Mouse (Mus musculus) erythroblast, adult 5-6 weeks (primary cell): ENCODE measurements around the gene Ezh1. TPM values are rescaled to one million over a fixed set of nuclear protein-coding genes. Genes with fewer than 3 reads are reported as not detected.
"Not testable (repeated sequence)": the region's sequence is repeated elsewhere in the genome, so short reads cannot be mapped to it uniquely, and the experiment has no call there.

ENCODE experiments used
- ATAC-seq: replicated peaks from 2 replicates; pipeline ENCODE4 v1.8.0; 2016; ENCODE audit warnings: moderate number of reproducible peaks, mild to moderate bottlenecking, moderate TSS enrichment, inconsistent platforms; ENCODE audit not compliant: poor library complexity, low FRiP score, severe bottlenecking
- total RNA-seq, 2 experiments: library from RNA; stranded (forward) in 1 of 2; stranded (reverse) in 1 of 2; fragments of 150-400 nt in 1 of 2; fragments of 200-764, 138-1000 nt in 1 of 2; gene quantifications; 2 replicates each; pipeline versions ENCODE4 v1.2.3 to v1.2.4; 2015 to 2017; ENCODE audit warnings: low replicate concordance in 2 of 2

The Ezh1 gene
- total RNA-seq, 2 experiments from 2014 or later = 177 to 251 TPM

GRCm38 (mm10) chr11:101173112-101173511, 53.2 kb downstream of the Ezh1 start:
- no peak for ATAC-seq

GRCm38 (mm10) chr11:101172434-101172815, 53.8 kb downstream of the Ezh1 start:
- no peak for ATAC-seq

GRCm38 (mm10) chr11:101171721-101172433, 54.4 kb downstream of the Ezh1 start:
- ATAC-seq = no peak

DNA sequence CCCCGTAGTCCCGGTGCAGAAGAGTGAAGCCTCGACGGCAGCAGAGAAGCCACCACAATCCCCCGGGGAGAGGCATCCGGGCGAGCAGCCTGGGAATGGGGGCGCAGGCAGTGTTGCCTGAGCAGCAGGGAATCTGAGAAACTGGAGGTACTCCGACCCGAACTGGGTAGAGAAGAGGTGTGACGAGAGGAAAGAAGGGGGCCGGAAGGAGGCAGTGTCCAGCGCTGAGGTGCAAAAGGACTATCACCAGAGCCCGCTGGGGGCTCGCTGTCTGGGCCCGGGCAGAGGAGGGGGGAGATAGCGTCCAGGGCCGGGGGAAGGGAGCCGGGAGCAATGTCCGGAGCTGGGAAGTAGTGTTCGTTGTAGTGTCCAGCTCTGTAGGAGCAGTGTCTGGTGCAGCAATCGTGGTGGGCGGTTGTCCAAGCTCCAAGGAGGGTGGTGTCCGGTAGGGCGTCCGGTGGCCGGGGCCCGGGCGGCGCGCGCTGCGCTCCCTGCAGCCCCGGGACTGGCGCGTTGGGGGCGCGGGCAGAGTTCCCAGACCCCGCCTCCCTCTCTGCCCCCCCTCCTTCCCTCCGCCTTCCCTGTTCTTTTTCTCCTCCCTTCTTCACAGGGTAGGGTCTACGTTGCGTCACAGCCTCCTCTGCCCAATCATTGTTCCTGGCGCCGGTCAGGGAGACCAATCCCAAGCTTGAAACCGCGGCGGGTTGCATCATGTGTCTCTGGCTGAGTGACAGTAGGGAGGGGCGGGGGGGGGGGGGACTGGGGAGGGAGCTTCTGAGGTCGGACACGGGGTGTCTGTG, 55.3 kb downstream of the Ezh1 start, which contains the start of gene Plekhh3:
Gene Plekhh3 (minus strand): TSS at position 541 of the 800 bp plus-strand sequence.
- ATAC-seq = no peak

DNA sequence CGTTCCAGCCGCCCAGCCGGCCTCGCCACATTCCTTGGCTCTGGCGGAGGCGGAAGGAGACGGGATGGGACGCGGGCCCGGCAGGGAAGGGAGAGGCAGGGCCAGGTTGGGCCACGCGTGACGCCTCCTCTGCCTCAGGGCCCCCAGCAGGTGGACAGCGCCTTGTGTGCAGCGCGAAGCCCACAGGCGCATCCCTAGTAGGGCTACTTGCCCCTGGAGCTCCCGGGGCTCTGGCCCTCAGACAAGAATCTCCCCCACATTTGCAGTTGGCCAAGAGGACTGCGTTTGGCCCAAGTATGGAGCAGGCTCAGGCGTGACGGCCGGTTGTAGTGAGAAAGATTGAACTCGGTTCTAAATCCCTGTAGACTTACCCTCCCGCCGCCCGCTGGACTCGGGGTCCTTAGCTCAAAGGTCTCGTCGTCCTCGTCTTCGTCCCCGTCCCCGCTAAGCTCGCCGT, 55.9 kb downstream of the Ezh1 start, which contains the start of gene Cntnap1:
Gene Cntnap1 (plus strand): TSS at position 170 of the 457 bp plus-strand sequence.
- ATAC-seq = no peak

DNA sequence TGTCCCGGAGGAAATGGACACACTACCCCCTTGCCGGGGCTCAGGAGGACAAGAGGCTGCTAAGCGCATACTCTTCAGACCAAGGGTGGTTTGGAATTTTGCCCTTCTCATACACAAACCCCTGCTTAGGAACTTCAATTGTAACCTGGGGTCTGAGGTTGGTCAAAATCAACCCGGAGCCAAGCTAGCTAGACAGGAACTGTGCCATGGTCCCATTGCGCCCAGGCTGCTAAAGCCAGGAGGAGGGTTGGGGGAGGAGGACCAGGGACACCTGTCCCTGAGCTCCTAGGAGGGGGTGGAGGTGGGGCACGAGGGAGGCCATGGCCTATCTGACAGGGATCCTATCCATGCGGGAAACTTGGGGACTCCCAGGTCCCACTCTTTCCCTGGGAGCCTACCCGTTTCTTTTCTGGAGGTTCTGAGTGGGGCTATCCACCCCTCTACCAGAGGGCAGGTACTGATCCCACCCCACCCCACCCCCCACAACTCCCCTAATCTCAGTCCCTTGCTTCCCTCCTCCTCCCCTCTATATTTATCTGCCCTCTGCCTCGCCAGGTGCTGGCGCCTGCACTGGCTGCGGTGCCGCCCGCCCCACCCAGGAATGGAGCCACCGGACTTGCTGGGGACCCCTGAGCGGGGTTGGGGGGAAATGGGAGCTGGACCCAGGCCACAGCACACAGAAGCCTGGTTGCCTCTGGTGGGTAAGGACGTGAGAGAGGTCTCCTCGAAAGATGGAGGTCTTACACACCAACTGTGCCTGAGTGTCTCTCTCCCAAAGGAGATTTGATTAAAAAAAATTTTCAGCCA, 56.8 kb downstream of the Ezh1 start:
- no peak for ATAC-seq

DNA sequence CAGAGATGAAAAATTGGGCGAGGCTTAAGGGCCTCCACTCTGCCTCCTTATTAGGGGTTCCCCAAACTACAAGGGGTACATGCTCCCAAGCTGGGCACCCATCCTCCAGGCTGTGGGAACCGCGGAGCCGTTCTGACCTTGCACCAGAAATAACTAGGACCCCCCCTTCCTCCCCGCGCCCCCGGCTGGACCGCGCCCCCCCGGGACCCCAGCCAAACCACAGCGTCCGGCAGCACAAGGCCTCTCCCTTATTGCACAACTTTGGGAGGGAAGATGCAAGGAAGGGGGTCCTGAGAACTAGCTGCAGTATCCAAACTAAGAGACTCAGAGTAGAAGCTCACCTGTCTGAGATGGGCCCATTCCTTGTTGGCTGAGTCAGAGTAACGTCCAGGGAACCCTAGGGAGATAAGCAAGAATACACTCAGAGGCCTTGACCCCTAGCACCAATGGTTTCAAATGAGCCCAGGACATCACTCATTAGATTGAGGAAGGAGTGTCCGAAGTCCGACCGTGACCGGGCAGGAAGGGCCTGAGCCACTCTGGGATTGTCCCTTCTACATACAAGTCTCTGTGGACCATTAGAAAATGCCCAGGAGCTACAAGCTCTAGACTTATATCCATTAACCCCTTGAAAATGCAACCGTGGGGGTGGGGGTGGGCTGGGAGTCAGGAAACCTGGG, 57.8 kb downstream of the Ezh1 start:
- ATAC-seq = no peak

GRCm38 (mm10) chr11:101167963-101168300, 58.3 kb downstream of the Ezh1 start:
- ATAC-seq = no peak

DNA sequence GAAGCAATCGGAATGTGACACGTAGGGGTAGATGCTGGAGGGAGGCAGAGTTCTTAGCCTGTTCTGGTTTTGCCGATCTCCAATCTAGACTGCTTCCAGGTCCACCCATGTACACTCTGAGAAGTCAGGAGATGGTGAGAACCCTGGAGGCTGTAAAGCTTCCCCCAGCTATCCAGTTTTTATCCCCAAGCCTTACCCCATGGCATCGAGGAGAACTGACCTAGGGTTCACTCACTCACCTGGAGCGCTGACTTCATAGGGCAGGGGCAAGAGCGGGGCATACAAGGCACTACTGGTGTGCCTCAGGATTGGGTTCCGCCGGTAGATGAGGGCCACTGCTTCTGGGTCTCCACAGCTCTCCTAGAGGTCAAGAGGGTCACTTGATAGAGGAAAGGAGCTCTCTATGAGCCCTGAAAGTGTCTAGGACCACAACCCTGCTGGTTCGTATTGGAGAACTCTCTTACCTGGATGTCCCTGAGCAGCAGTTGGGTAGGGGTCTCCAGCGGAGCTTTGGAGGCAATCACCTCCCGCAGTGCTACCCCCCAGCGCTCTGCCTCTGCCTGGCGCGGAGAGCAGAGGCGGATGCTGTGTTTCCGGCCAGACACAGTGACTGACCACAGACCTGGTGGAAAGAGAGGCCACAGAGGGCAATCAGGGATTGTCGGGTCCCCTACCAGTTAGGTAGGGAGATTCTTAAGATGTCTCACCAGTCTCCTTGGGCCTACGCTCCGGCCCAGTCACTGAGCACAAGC, 58.9 kb downstream of the Ezh1 start:
- no peak for ATAC-seq

GRCm38 (mm10) chr11:101166357-101166756, 59.9 kb downstream of the Ezh1 start:
- ATAC-seq = no peak

DNA sequence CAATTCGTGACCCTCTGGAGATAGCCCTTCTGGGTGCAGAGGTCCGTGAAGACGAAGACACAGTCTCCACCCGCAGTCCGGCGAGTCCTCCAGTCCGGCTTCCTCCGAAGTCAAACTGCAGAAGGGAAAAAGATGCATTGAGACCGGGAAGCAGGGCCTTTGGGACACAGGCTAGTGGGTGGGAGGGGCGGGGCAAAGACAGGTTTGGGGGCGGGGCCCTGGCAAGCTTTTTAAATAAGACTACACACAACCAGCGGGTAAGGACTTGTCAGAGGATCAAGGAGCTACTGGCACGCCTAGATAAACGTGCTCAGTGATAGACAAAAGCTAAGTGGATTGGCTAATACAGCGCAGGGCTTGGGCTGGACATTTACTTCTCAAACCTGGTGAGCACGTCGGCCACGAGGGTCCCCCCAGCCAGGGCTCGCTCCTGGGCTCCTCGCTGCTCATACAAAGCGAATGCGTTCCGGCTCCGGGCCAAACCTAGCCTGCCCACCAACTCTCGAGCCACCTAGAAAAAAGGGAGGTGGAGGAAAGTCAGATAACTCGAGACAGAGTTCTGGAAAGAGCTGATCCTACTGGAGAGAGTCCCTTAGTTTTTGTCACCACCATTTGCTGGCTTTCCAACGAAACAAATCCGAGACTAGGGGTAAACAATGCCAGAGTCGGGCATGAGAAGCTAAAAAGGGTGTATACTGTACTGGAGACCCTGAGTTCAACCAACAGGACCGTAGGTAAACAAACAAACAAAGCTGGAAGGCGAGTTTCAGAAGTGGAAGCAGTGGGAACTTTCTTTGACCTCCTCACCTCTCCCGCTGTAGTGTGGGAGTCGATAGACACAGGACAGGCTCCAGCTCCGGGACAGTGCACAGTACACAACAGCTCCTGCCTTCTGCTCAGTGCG, 61.3 kb downstream of the Ezh1 start:
- ATAC-seq = no peak

DNA sequence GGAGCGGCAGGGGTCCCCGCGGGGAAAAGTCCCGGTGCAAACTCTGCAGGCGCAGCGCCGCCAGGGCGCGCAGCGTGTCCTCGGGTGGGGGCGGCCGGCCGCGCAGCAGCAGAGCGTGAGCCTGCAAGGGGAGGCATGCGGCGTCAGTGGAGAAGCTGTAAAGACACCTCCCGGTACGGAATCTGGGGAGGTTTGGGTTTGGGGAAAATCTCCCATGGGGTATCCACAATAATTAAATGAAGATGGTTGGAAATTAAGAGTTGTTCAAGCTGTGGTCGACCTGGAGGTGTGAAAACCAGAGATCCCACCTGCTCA, 62.0 kb downstream of the Ezh1 start:
- ATAC-seq = no peak

- no peak for ATAC-seq
These were observed 62.5 kb downstream of the Ezh1 start for GRCm38 (mm10) chr11:101163476-101164350.

DNA sequence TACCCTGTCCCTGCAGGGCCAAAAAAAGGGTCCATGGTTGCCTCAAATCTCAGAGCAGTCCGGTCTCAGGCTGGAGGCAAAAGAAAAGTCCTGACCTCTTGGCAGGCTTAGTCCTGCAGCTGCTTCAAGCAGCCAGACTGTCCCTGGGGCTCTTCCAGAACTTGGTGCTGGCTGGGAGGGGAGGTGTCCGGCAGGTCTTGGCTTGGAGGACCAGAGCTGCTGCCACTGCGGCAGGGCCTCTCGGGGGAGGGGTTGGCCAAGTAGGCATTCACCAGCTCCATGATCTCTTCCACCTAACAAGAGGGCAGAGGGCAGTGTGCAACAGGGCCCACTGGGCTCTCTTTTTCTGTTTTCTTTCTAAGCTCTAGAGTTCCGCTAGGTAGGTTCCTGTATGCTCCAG, 63.5 kb downstream of the Ezh1 start:
- no peak for ATAC-seq

GRCm38 (mm10) chr11:101162301-101162700, 64.0 kb downstream of the Ezh1 start:
- ATAC-seq = no peak

DNA sequence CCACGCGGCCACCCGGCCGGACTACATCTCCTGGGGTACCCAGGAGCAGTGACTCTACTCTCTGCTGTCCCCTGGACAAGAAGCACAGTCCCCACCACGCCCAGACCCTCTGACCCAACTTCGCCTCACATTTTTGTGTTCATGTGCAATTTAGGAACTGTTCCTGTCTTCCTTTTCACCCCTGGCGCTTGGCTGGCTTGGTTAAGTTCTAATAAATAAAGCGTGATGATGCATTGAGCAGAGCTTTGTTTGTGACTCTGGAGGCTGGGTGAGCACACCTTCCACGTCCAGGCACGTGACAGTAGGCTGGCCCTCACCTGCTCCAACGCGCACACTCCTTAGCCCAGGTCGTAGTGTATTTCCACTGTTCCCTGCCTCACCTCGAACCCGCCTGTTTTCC, 64.7 kb downstream of the Ezh1 start:
- no peak for ATAC-seq

GRCm38 (mm10) chr11:101160981-101161505, 65.2 kb downstream of the Ezh1 start:
- not testable (repeated sequence) for ATAC-seq
